Mouse (Mus musculus) neutrophil, adult 5-6 weeks (primary cell): ENCODE data around the gene Dnajb7. TPM values are rescaled to one million over a fixed set of nuclear protein-coding genes. Genes with fewer than 3 reads are reported as not detected.

Experiments used
- ATAC-seq: fragments of 151-379, 151-347 bp; 2 replicates; pipeline ENCODE4 v1.8.0; 2017; ENCODE audit warnings: mild to moderate bottlenecking, moderate TSS enrichment; ENCODE audit not compliant: insufficient number of reproducible peaks, poor library complexity, low FRiP score, severe bottlenecking; ENCODE audit errors: extremely low read depth
- total RNA-seq: library from RNA; stranded (forward); fragments of 200-1000 nt; gene quantifications from 2 replicates; pipeline ENCODE4 v1.2.3, GENCODE M21; 2017

Dnajb7 gene
- total RNA-seq, 1 experiment from 2014 or later: not detected

DNA sequence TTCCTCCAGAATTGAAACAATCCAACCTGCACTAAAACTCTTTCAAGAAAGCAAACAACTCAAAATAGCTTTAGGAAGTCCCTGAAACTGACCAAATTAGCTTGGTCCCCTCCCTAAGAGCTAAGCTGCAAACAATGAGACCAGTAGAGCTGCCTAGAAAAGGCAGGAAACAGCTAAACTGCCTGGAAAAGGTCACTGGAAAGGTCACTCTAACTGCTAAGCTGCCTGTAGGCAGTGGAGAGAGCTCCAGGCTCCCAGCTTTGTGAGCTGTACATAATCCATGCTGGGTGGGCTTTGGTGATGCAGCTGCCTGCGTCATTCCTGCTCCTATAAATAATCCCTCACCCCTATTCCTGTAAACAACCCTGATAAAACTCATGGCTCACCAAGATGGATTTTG lies 37.7 kb downstream of the Dnajb7 start:
- ATAC-seq: no peak

DNA sequence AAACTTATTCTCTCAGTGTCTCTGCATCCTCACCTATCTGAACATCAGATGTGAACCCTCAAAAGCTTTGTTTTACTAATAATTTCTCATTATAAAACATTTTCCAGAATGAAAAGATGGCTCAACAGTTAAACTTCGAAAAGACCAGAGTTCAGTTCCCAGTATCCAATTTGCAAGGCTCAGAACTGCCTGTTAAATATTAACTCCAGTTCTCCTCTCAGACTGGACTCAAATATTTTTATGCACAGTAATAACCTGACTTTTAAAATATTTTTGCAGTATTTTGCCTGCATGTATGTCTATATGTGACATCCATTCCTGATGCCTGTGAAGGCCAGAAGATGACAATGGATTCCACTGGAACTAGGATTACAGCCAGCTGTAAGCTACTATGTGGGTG lies 39.5 kb downstream of the Dnajb7 start:
- ATAC-seq: no peak

DNA sequence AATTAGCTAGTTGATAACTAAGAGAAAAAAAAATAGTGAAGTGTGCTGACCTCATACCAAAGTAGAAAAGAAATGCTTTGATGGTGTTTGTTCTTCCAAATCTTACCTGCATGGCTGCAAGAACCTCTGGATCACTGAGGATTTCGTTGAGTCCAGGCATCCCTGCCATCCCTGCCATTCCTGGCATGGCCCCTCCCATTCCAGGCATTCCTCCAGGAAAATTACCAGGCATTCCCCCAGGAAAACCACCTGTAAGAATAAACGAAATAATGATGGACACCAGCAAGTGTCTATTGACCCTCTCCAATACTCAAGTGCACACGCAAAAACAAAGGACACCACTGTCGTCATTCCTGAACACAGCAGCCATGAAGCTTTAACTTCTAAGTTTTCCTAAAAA lies 41.9 kb downstream of the Dnajb7 start:
- no peak for ATAC-seq

DNA sequence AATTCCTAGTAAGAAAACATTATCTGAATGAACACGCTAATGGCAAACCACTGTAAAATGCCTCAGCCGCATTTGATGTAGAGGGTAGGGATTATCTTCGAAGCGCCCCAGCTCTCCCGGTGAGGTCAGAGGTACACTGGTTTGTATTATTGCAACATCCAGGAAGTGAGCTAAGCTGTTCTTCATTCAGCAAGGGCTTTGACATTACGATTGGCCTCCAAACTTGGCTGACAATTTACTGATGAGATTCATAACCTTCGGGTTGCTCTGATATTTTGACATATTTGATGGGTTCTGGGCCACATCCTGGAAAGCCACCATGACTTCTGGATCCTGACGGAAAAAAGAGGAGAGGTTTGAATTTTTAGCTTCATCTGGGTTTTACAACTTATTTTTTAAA lies 42.9 kb downstream of the Dnajb7 start:
- no peak for ATAC-seq

DNA sequence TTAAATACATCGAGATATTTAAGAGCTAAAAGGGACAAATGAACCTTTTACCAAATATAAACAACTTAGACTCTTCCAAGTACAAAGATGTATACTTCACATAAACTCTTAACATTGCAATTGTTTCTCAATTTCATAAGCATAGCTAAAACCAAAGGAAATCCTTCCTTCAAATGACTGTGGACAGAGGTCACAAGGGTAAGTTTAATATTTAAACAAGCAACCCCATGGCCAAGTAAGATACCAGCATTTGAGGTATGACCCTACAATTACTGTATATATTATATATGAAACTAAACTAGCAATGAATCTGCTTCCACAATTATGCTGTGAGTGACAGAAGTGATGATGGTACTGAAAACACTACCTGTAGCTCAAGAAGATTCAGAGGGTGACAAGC lies 43.8 kb downstream of the Dnajb7 start:
- ATAC-seq: no peak

DNA sequence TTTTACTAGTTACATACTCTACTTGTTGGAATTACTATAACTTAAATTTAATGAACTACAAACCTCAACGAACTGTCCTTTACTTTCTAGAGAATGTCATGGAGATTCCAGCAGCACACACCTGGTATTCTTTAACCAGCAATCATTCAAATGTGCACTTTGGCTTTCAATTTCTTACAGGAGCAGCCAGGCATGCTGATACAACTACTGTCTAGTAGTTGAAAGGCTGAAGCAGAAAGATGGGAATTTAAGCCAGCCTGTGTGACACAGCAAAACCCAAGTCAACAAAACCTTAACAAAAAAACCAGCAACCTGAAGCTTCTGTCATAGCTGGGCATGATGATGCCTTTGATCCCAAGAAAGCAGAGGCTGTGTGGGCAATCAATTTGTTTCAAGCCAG lies 45.6 kb downstream of the Dnajb7 start:
- ATAC-seq: no peak

DNA sequence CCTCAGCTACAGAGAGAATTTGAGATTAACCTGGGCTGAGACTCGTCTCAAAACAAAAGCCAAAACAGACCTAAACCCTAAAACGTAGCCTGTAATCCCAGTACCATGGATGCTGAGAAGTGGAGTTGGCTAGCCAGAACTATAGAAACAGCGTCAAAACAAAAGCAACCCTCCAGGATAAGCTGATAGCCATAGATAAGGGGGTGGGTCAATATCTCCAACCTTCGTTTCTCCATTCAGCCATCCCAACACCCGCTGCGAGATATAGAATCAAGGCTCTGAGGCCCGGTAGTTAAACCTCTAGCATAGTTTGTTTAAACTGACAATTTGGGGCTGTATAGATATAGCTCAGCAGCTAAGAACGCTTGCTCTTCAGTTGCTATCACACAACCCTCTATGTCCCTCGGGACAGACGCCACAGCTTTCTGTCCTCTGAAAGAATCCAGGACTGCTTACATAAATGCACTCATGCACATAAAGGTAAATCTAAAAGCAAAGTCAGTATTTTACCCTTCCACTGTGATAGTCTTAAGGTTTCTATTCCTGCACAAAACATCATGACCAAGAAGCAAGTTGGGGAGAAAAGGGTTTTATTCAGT lies 46.6 kb downstream of the Dnajb7 start:
- no peak for ATAC-seq

DNA sequence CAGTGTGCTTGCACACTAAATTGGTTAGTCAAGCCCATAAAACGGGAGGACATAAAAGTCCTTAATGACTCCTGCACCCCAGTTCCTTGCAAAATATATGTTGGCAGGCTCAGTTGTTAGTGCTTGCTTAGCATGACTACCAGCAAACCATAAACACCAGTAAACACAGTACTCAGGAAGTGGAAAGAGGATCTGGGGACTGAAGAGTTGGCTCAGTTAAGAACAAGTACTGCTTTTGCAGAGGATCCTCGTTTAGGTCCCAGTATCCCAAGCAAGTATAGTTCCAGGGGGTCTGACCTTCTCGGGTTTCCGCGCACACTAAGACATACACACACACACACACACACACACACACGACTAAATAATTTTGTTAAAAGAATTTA lies 47.1 kb downstream of the Dnajb7 start:
- ATAC-seq: peak; percentile 17; the same call in 1 of the 2 replicates

DNA sequence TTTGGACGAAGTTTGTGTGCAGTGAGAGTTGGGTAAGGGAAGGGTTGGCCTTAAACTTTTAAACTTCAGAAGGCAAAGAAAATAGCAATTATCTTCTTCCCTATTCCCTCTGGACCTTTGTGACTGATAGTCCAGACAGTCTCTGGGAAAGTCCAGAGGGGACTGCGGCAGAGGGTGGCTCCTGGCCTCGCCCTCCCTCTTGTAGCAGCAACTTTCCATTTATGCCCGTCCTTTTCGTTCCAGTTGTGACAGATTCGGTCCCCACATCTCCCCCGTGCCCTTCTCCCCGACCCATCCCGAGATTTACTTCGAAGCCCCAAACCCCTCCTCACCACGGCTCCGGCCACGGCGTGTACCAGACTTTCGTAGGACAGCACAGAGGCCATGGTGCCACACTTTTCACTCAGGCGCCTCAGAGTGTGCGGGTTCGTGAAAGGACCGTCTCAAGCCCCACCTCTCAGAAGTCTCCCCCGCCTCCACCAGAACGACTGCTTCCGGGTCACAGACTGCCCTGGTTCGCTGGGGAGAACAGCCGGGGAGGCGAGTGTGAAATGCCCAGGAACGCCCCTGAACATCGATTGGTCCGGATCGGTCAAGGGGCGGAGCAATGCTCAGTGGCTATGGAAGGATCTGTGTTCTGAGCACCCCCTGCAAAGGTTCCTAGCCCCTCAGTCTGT lies 47.6 kb downstream of the Dnajb7 start, which contains the start of gene Slc25a17:
Gene Slc25a17, minus strand, starts transcription at position 468 of the 677 bp plus-strand sequence.
- ATAC-seq: peak; percentile 100

DNA sequence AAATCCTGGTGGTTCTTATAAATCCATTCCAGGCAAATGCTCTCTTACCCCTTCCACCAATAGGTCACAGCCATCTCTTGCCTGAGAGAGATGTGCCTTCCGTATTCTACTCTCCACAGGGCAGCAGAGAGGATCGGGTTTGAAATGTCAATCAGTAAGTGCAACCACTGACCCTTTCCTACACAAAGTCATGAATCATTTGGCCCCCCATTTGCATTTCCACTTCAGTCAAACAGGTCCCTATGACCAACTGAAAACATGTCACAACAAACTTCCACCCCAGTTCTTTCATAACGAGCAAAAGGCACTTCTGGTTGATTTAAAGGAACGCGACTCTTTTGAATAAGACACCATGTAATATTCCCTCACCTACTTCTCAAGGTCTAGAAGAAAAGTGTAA lies 48.7 kb downstream of the Dnajb7 start:
- no peak for ATAC-seq

DNA sequence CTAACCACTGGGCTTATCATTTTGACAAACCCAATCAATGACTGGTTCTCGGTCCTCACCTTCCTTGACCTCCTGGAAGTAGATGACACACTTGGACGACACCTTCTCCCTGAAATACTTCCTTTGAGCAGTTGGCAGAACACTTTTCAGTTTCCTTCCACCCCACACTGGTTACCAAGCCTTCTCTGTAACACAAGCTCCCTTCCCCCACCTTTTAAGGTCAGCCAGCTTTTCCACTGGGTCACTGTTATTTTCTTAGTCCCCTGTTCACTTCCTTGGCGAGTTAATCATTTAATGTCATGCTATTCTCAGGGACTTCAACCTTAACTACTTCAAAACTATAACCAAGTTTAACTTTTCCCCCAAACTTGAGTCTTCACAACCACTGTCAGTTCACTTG lies 49.2 kb downstream of the Dnajb7 start:
- ATAC-seq: no peak

DNA sequence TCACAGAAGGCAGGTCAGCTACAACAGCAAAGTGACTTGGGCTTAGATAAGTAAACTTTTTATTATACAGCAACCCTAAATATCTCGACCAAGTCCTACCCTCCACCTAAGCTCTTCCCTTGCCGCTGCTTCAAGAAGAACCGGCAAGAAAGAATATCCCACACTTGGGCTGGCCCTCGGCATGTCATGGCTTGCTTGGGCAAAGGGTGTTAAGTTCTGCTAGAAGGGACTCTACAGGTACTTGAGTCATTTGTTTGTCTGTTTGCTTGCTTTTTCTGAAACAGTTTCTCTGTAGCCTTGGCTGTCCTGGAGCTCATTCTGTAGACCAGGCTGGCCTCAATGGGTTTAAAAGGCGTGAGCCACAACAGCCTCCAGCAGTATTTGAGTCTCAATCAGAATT lies 51.2 kb downstream of the Dnajb7 start:
- ATAC-seq: no peak

Other genes starting within 250 kb of the Dnajb7 start
- gene Mrtfa, start 217.5 kb downstream of the Dnajb7 start, total RNA-seq: 59.9 and 68.9 TPM in 2 replicates
- not detected in 2 replicates for gene Mchr1, start 172.8 kb downstream of the Dnajb7 start, total RNA-seq
- gene Slc25a17, start 47.5 kb downstream of the Dnajb7 start, total RNA-seq: 32.8 and 38.6 TPM in 2 replicates
- 129 and 135 TPM in 2 replicates for gene St13, start 8.2 kb downstream of the Dnajb7 start, total RNA-seq
- 10.3 and 19.4 TPM in 2 replicates for gene Xpnpep3, start 8.2 kb downstream of the Dnajb7 start, total RNA-seq
- gene Rbx1, start 58.0 kb upstream of the Dnajb7 start, total RNA-seq: 86.8 and 107 TPM in 2 replicates
- 150 and 164 TPM in 2 replicates for gene Ep300, start 177.1 kb upstream of the Dnajb7 start, total RNA-seq